In the genomic region with DNA sequence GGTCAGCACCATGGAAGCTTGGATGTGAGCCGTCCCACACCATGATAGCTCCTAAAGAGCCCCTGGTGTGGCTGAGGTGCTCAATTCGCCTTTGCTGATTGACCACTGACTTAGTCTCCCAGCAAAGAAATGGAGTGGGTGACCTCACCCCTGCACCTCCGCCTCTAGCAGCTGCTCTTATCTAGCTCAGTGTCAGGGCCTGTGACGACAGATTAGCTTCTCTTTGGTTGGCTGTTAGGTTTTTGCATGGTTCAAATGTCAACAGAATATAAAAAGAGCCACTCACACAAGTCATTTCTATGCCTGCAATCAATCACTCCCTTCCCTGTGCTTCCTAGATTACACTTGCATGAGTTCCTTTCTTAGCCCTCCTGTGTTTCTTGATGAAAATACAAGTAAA, we compare ENCODE assay signal across 28 mouse cellular contexts.
DNase-seq lines count a peak whose midpoint lies in the region; ATAC-seq and TF ChIP-seq lines count a peak whose summit lies in the region.
"Had no signal": no experiment of that assay in that cellular context is flagged by ENCODE, and none has a peak within 500 bp of the region (broad histone marks: within the 10 kb centered on the region; RNA-seq: fewer than 3 reads in every experiment).

No protein-coding gene starts in this region.

- no peaks in the 10 kb centered on the region for H3K9me3 ChIP-seq in heart, embryonic 10.5 days
- no peaks in the 10 kb centered on the region for H3K9me3 ChIP-seq in liver, embryonic 12.5 days (replicated peaks)
- no peaks in the 10 kb centered on the region; the same call in 1 of the 2 replicates for H3K9me3 ChIP-seq in liver, postnatal 0 days (ENCODE audit: low read length)
- H3K9me3 ChIP-seq: heart, embryonic 15.5 days; hindbrain, embryonic 13.5 days had no signal

- peak; percentile 39; the same call in 1 of the 2 replicates for ATAC-seq in common myeloid progenitor, adult 5-6 weeks (replicated peaks; ENCODE audit: low read depth, poor library complexity, severe bottlenecking)
- ATAC-seq in liver, embryonic 12.5 days: peak; percentile 91
- peak; percentile 38; the same call in 1 of the 2 replicates for ATAC-seq in liver, postnatal 0 days
- no peak for ATAC-seq in megakaryocyte, adult 5-6 weeks (ENCODE audit: poor library complexity, severe bottlenecking)
- ATAC-seq: forebrain, embryonic 13.5 days; Patski had no signal

- peaks cover 9% of the 10 kb centered on the region for H3K4me1 ChIP-seq in heart, embryonic 10.5 days
- H3K4me1 ChIP-seq in liver, embryonic 12.5 days: peaks cover 14% of the 10 kb centered on the region
- no peaks in the 10 kb centered on the region for H3K4me1 ChIP-seq in liver, postnatal 0 days (ENCODE audit: insufficient read depth)
- H3K4me1 ChIP-seq: forebrain, embryonic 13.5 days; heart, embryonic 15.5 days; hindbrain, embryonic 13.5 days had no signal

- no peak for TF ChIP-seq CTCF in liver, postnatal 0 days (IDR thresholded peaks at IDR 0.05; ENCODE audit: low read depth)

- peak overlapping the region; percentile 47; the same call in 1 of the 2 replicates for H3K27ac ChIP-seq in heart, embryonic 10.5 days
- H3K27ac ChIP-seq in liver, embryonic 12.5 days: 0 out of 2 replicates have a peak overlapping the region, but pooled peaks have one; percentile 16
- no peak overlapping the region for H3K27ac ChIP-seq in liver, postnatal 0 days (ENCODE audit: low read depth)
- H3K27ac ChIP-seq: forebrain, embryonic 13.5 days; gastrocnemius, adult 2 months; heart, embryonic 15.5 days; hindbrain, embryonic 13.5 days had no signal

- H3K9ac ChIP-seq in liver, embryonic 12.5 days: no peak overlapping the region
- H3K9ac ChIP-seq in liver, postnatal 0 days (replicated peaks): no peak overlapping the region
- H3K9ac ChIP-seq: forebrain, embryonic 13.5 days; heart, embryonic 15.5 days; hindbrain, embryonic 13.5 days; lung, embryonic 14.5 days had no signal

- TF ChIP-seq EP300 in liver, postnatal 0 days (IDR thresholded peaks at IDR 0.05; ENCODE audit: low read depth): peak; percentile 50; the same call in 1 of the 2 replicates

- DNase-seq in heart, embryonic 10.5 days (ENCODE audit: low spot score): peak; percentile 75
- no peak for DNase-seq in heart, postnatal 36 days
- no peak for DNase-seq in liver, postnatal 0 days
- DNase-seq in testis, postnatal 14 days (ENCODE audit: low spot score): no peak
- DNase-seq in kidney, postnatal 4 days: no peak
- DNase-seq: adrenal gland, postnatal 14 days; cerebellum, adult 11 months; cerebellum, adult 9-10 months; gastrocnemius, adult 2 months; gastrocnemius, postnatal 36 days; heart, adult 18-20 months; heart, postnatal 4 days; kidney, adult 11 months; kidney, postnatal 25 days; layer of hippocampus, postnatal 36 days; left cerebral cortex, postnatal 4 days; lung, embryonic 14.5 days; lung, postnatal 36 days; midbrain, embryonic 14.5 days; thymus, postnatal 4 days had no signal

- intact Hi-C loops in heart, postnatal 36 days (cut with DNase I): no loop called here

- 16% methylated on average over 4 of the region's 4 CpGs for WGBS in heart, embryonic 10.5 days
- 19% methylated on average over 4 of the region's 4 CpGs for WGBS in liver, embryonic 12.5 days (ENCODE audit: insufficient replicate concordance)
- WGBS in liver, postnatal 0 days (ENCODE audit: insufficient replicate concordance): 49% methylated on average over 4 of the region's 4 CpGs

- H3K4me2 ChIP-seq in liver, embryonic 12.5 days: 0 out of 2 replicates have a peak overlapping the region, but pooled peaks have one; percentile 16
- no peak overlapping the region for H3K4me2 ChIP-seq in liver, postnatal 0 days (ENCODE audit: low read depth, low read length)
- H3K4me2 ChIP-seq: forebrain, embryonic 13.5 days; heart, embryonic 15.5 days; hindbrain, embryonic 13.5 days; lung, embryonic 14.5 days had no signal

- H3K36me3 ChIP-seq in heart, embryonic 10.5 days: no peaks in the 10 kb centered on the region
- H3K36me3 ChIP-seq in liver, embryonic 12.5 days: no peaks in the 10 kb centered on the region
- H3K36me3 ChIP-seq in liver, postnatal 0 days (replicated peaks; ENCODE audit: insufficient read depth, low read length): 0 out of 2 replicates have a peak, but pooled peaks cover 2% of the 10 kb centered on the region
- H3K36me3 ChIP-seq: heart, embryonic 15.5 days; hindbrain, embryonic 13.5 days had no signal

- H3K4me3 ChIP-seq in heart, embryonic 10.5 days: no peak overlapping the region
- no peak overlapping the region for H3K4me3 ChIP-seq in liver, embryonic 12.5 days
- H3K4me3 ChIP-seq in liver, postnatal 0 days (ENCODE audit: low read depth, low read length): no peak overlapping the region
- H3K4me3 ChIP-seq: forebrain, embryonic 13.5 days; gastrocnemius, adult 2 months; heart, embryonic 15.5 days; hindbrain, embryonic 13.5 days had no signal

- no peaks in the 10 kb centered on the region for H3K27me3 ChIP-seq in heart, embryonic 10.5 days (ENCODE audit: insufficient read depth, poor library complexity, severe bottlenecking)
- H3K27me3 ChIP-seq in liver, embryonic 12.5 days (replicated peaks): no peaks in the 10 kb centered on the region
- H3K27me3 ChIP-seq in liver, postnatal 0 days (ENCODE audit: insufficient read depth, low read length): no peaks in the 10 kb centered on the region
- H3K27me3 ChIP-seq: CH12.LX; forebrain, embryonic 13.5 days; heart, embryonic 15.5 days; hindbrain, embryonic 13.5 days; Patski had no signal
